Mouse (Mus musculus) midbrain, postnatal 0 days (tissue): ENCODE results near the gene Vapb. TPM values are rescaled to one million over a fixed set of nuclear protein-coding genes. Genes with fewer than 3 reads are reported as not detected.
"Not testable (repeated sequence)": the region's sequence is repeated elsewhere in the genome, so short reads cannot be mapped to it uniquely, and the experiment has no call there.

ENCODE experiments used
- ATAC-seq: fragments of 200-750 bp; cut with Nextera tagmentation; 2 replicates; pipeline ENCODE4 v1.8.0; 2017; ENCODE audit warnings: moderate number of reproducible peaks, mild to moderate bottlenecking, moderate TSS enrichment, moderate library complexity; ENCODE audit not compliant: low FRiP score
- DNase-seq: peaks from one replicate; pipeline ENCODE4 v3.0.0-alpha.2; 2015; ENCODE audit warnings: low spot score
- H3K27ac ChIP-seq: fragments of 300-500 bp; sonication (generic); 2 replicates; pipeline ENCODE4 v1.5.1; 2014; ENCODE audit warnings: low read depth, mild to moderate bottlenecking, low read length, mixed read lengths
- H3K27me3 ChIP-seq: fragments of 300-500 bp; sonication (generic); 2 replicates; pipeline ENCODE4 v1.6.1; 2014; ENCODE audit warnings: low read length, control low read depth, mixed read lengths; ENCODE audit not compliant: insufficient read depth
- H3K36me3 ChIP-seq: fragments of 300-500 bp; sonication (generic); 2 replicates; pipeline ENCODE4 v1.6.1; 2014; ENCODE audit warnings: low read length, control low read depth, mixed read lengths; ENCODE audit not compliant: insufficient read depth
- H3K4me1 ChIP-seq: fragments of 300-500 bp; sonication (generic); 2 replicates; pipeline ENCODE4 v1.6.1; 2014; ENCODE audit warnings: mild to moderate bottlenecking, control low read depth, antibody characterized with exemption, low read length, mixed read lengths; ENCODE audit not compliant: insufficient read depth
- H3K4me2 ChIP-seq: fragments of 300-500 bp; sonication (generic); 2 replicates; pipeline ENCODE4 v1.6.1; 2014; ENCODE audit warnings: low read depth, mild to moderate bottlenecking, low read length, mixed read lengths; ENCODE audit not compliant: poor library complexity, severe bottlenecking
- H3K4me3 ChIP-seq: fragments of 300-500 bp; sonication (generic); 2 replicates; pipeline ENCODE4 v1.5.1; 2014; ENCODE audit warnings: low read depth, mild to moderate bottlenecking, low read length, moderate library complexity
- H3K9ac ChIP-seq: fragments of 300-500 bp; sonication (generic); replicated peaks from 2 replicates; pipeline ENCODE4 v1.6.1; 2014; ENCODE audit warnings: mild to moderate bottlenecking, low read length, moderate library complexity, mixed read lengths; ENCODE audit not compliant: poor library complexity, severe bottlenecking
- H3K9me3 ChIP-seq: fragments of 300-500 bp; sonication (generic); 2 replicates; pipeline ENCODE4 v1.6.1; 2016; ENCODE audit warnings: low read length, control low read depth
- CTCF ChIP-seq: IDR thresholded peaks from 2 replicates; pipeline ENCODE4 v1.5.1; 2016; ENCODE audit warnings: antibody characterized with exemption, mild to moderate bottlenecking
- WGBS: fragments of 180-500 bp; shearing (Covaris S2); extraction: QIAGEN DNeasy Blood & Tissue Kit; methylation state at CpG from one replicate; pipeline ENCODE4 v1.1.7; 2014; 5-methylcytosine and 5-hydroxymethylcytosine counted together
- polyA plus RNA-seq: library from polyadenylated mRNA; unstranded; fragments of >200 nt; fragmentation: Nextera tagmentation; extraction: Ambion mirVana; gene quantifications from 2 replicates; pipeline ENCODE4 v1.2.1, GENCODE M21; 2015
- total RNA-seq: library from RNA; depleted of rRNA; stranded (reverse); fragments of >200 nt; gene quantifications from 2 replicates; pipeline ENCODE4 v1.2.3, GENCODE M21; 2014

The Vapb gene
- total and polyA plus RNA-seq, 2 experiments from 2014 or later, result 11.5 to 36.3 TPM

GRCm38 (mm10) chr2:173702867-173703237, 34.5 kb upstream of the Vapb start:
- no peak for TF ChIP-seq CTCF
- Histone ChIP-seq H3K4me3 (no peak overlapping the region), H3K27me3 (no peaks in the 10 kb centered on the region), H3K27ac (no peak overlapping the region), H3K9me3 (no peaks in the 10 kb centered on the region), H3K4me2 (no peak overlapping the region), H3K36me3 (peaks cover 28% of the 10 kb centered on the region; the same call in 1 of the 2 replicates), H3K9ac (no peak overlapping the region), H3K4me1 (no peaks in the 10 kb centered on the region)
- DNase-seq, result no peak
- 91% methylated on average over 12 of the region's 12 CpGs for WGBS
- no peak for ATAC-seq

DNA sequence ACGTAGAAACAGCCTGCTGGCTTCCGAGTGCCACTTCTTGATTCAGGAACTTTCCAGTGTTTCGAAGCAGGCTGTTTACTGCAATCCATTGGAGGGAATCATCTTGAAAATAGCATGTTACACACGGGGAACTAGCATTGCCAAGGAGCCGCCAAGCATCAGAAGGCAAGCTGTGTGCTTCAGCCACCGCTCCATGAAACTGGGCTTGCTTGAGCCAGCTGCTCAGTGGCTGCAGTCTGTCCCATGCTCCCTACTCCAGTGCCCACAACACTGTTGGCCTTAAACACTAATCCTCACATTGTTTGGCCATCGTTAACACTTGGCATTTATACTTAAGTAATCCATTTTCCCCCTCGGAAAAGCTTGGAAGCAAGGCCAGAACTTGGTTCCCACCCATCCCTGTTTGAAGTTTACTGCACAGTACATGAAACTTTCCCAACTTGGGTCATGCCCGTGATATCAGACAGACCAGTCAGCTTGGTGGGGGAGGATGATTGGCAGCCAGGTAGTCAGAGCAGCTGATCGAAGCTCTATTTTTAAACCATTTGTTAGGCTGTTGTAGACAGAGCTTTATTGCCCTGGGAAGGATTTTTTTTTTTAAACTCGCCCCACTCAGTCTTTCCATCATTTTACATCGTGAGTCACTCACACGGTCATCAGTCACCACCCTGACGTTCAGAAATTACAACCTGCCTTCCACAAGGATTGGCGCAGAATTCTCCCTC, 31.3 kb upstream of the Vapb start:
- no peak for ATAC-seq
- Histone ChIP-seq H3K4me2 (no peak overlapping the region), H3K9ac (no peak overlapping the region), H3K4me3 (no peak overlapping the region), H3K36me3 (peaks cover 14% of the 10 kb centered on the region; the same call in 1 of the 2 replicates), H3K9me3 (no peaks in the 10 kb centered on the region), H3K4me1 (no peaks in the 10 kb centered on the region), H3K27me3 (no peaks in the 10 kb centered on the region), H3K27ac (no peak overlapping the region)
- 77% methylated on average over 15 of the region's 15 CpGs for WGBS
- peak; percentile 37 for DNase-seq
- TF ChIP-seq CTCF, result no peak

GRCm38 (mm10) chr2:173707626-173708025, 29.7 kb upstream of the Vapb start:
- not testable (repeated sequence) for H3K9me3 ChIP-seq, H3K27me3 ChIP-seq, H3K4me3 ChIP-seq, DNase-seq, ATAC-seq, H3K4me1 ChIP-seq, H3K36me3 ChIP-seq, H3K4me2 ChIP-seq, H3K27ac ChIP-seq, H3K9ac ChIP-seq

- 68% methylated on average over 6 of the region's 6 CpGs for WGBS
- Histone ChIP-seq H3K4me3 (no peak overlapping the region), H3K9me3 (no peaks in the 10 kb centered on the region), H3K27me3 (no peaks in the 10 kb centered on the region), H3K4me1 (no peaks in the 10 kb centered on the region), H3K27ac (no peak overlapping the region), H3K4me2 (no peak overlapping the region), H3K9ac (no peak overlapping the region), H3K36me3 (no peaks in the 10 kb centered on the region)
- ATAC-seq (no peak), DNase-seq (no peak)
- TF ChIP-seq CTCF, result no peak
These were observed 27.1 kb upstream of the Vapb start for GRCm38 (mm10) chr2:173710193-173710592.

- no peak for TF ChIP-seq CTCF
- ATAC-seq, result no peak
These were observed 24.7 kb upstream of the Vapb start for GRCm38 (mm10) chr2:173712656-173713055.

DNA sequence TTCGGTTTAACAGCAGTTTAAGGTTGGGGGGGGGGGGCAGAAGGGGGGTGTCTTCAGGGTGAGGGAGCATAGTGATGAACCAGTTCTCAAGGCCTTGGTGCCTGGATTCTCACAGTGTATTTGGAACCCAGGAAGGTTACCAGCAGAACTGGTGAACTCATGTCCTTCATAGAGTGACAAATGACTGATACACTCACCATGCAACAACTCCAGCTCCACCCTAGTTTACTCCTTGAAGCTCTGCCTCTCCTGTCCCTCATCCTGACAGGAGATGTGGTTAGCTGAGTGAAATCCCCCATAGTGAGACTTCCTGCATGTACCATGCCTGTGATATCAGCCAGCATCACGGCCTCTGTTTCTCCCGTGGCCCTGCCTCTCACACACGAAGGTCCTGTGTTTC, 24.1 kb upstream of the Vapb start:
- Histone ChIP-seq H3K9ac (no peak overlapping the region), H3K4me3 (no peak overlapping the region), H3K4me2 (no peak overlapping the region), H3K27ac (no peak overlapping the region), H3K36me3 (no peaks in the 10 kb centered on the region), H3K4me1 (no peaks in the 10 kb centered on the region), H3K27me3 (no peaks in the 10 kb centered on the region), H3K9me3 (no peaks in the 10 kb centered on the region)
- no peak for TF ChIP-seq CTCF
- 89% methylated on average over 4 of the region's 4 CpGs for WGBS
- DNase-seq (no peak), ATAC-seq (no peak)

More at GRCm38 (mm10) chr2:173712656-173713055, 24.7 kb upstream of the Vapb start:
- Histone ChIP-seq H3K9me3 (no peaks in the 10 kb centered on the region), H3K4me1 (no peaks in the 10 kb centered on the region), H3K27ac (no peak overlapping the region), H3K36me3 (no peaks in the 10 kb centered on the region), H3K9ac (no peak overlapping the region), H3K27me3 (no peaks in the 10 kb centered on the region), H3K4me3 (no peak overlapping the region), H3K4me2 (no peak overlapping the region)
- DNase-seq, result no peak
- whole genome bisulfite sequencing, result 58% methylated on average over 10 of the region's 10 CpGs
